Mouse (Mus musculus): ENCODE data around the gene Tmem151b.

GRCm38 (mm10) chr17:45584939-45585678 is 35.6 kb upstream of the Tmem151b start:
- TF ChIP-seq CTCF (IDR thresholded peaks at IDR 0.05; ENCODE audit: low read depth, low read length) (peak; percentile 83), POLR2A (IDR thresholded peaks at IDR 0.05; ENCODE audit: extremely low read depth, insufficient read depth, low read length) (0 out of 2 replicates have a peak, but pooled peaks have one; percentile 28)

Data from liver, adult 2 months (tissue).